Mouse (Mus musculus) bone marrow macrophage, adult 2 months (primary cell): Measurements from ENCODE around the gene 9230104L09Rik. TPM values are rescaled to one million over a fixed set of nuclear protein-coding genes. Genes with fewer than 3 reads are reported as not detected.

Source experiments
- H3K27ac ChIP-seq: 2 replicates; pipeline ENCODE4 v1.5.1; 2012; ENCODE audit warnings: low read depth, low read length; ENCODE audit not compliant: insufficient read depth
- H3K4me1 ChIP-seq: 2 replicates; pipeline ENCODE4 v1.6.1; 2012; ENCODE audit warnings: low read length; ENCODE audit not compliant: control insufficient read depth, insufficient read depth
- H3K4me3 ChIP-seq: 2 replicates; pipeline ENCODE4 v1.5.1; 2012; ENCODE audit warnings: mild to moderate bottlenecking, low read length, moderate library complexity; ENCODE audit not compliant: insufficient read depth
- CTCF ChIP-seq: IDR thresholded peaks from 2 replicates; pipeline ENCODE4 v1.5.1; 2012; ENCODE audit warnings: low read depth, mild to moderate bottlenecking, low read length, moderate library complexity
- POLR2A ChIP-seq: IDR thresholded peaks from 2 replicates; pipeline ENCODE4 v1.6.1; 2012; ENCODE audit warnings: mild to moderate bottlenecking, low read depth, low read length, borderline replicate concordance
- polyA plus RNA-seq: library from polyadenylated mRNA; stranded (reverse); fragments of >200 nt; gene quantifications from 2 replicates; pipeline ENCODE4 v1.2.4, GENCODE M21; 2012; ENCODE audit not compliant: missing spikeins, insufficient read depth, insufficient read length

The 9230104L09Rik gene
- polyA plus RNA-seq, 1 experiment: not detected

DNA sequence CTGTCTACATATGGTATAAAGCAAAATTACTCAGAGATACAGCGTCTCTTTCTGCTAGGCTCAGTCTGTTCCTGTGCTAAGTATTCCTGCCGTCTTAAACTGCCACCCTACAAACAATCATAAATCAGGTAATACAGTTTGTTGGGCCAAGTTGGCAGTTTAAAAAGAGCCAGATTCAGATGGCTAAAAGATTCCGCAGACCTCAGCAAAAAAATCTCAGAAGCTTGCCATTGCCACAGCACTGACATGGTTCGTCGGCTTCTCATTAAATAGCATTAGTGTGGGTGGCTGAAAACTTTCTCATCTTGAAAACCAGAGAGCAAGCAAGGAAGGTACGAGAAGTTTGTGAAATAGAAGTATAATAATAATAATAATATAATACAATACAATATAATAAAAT lies 58.1 kb downstream of the 9230104L09Rik start:
- H3K4me1 ChIP-seq: no peaks in the 10 kb centered on the region
- H3K27ac ChIP-seq: no peak overlapping the region
- H3K4me3 ChIP-seq: no peak overlapping the region
- TF ChIP-seq POLR2A (no peak), CTCF (no peak)

GRCm38 (mm10) chr2:148801491-148801921 lies 63.3 kb downstream of the 9230104L09Rik start:
- no peaks in the 10 kb centered on the region for H3K4me1 ChIP-seq
- H3K4me3 ChIP-seq: no peak overlapping the region
- no peak for TF ChIP-seq CTCF
- TF ChIP-seq POLR2A: no peak
- H3K27ac ChIP-seq: no peak overlapping the region

GRCm38 (mm10) chr2:148798485-148798884 lies 66.4 kb downstream of the 9230104L09Rik start, which contains the start of gene Cst8:
Cst8 (plus strand) TSS chr2:148798785.
- H3K4me3 ChIP-seq: no peak within 1 kb of the TSS
- TF ChIP-seq POLR2A (no peak), CTCF (no peak)
- H3K4me1 ChIP-seq: no peaks in the 10 kb centered on the region
- H3K27ac ChIP-seq: no peak within 1 kb of the TSS

Other genes with a start within 250 kb of the 9230104L09Rik start
- gene Nxt1, start 192.4 kb downstream of the 9230104L09Rik start, polyA plus RNA-seq: 20.7 and 22.8 TPM in 2 replicates
- 18.5 and 20.2 TPM in 2 replicates for gene Gzf1, start 184.0 kb downstream of the 9230104L09Rik start, polyA plus RNA-seq
- 3.4 and 3.7 TPM in 2 replicates for gene Napb, start 132.6 kb downstream of the 9230104L09Rik start, polyA plus RNA-seq
- not detected in 2 replicates for gene Cstl1, start 114.7 kb downstream of the 9230104L09Rik start, polyA plus RNA-seq
- not detected in 2 replicates for gene Cst11, start 93.5 kb downstream of the 9230104L09Rik start, polyA plus RNA-seq
- gene 8030411F24Rik, start 83.0 kb downstream of the 9230104L09Rik start, polyA plus RNA-seq: not detected in 2 replicates
- gene Cst12, start 75.7 kb downstream of the 9230104L09Rik start, polyA plus RNA-seq: not detected in 2 replicates
- gene Cst8, start 66.3 kb downstream of the 9230104L09Rik start, polyA plus RNA-seq: not detected in 2 replicates
- not detected in 2 replicates for gene Cst13, start 45.0 kb downstream of the 9230104L09Rik start, polyA plus RNA-seq
- gene Cst9, start 29.9 kb downstream of the 9230104L09Rik start, polyA plus RNA-seq: not detected in 2 replicates
- 2,557 and 2,597 TPM in 2 replicates for gene Cst3, start 10.7 kb upstream of the 9230104L09Rik start, polyA plus RNA-seq
- gene Gm1330, start 138.2 kb upstream of the 9230104L09Rik start, polyA plus RNA-seq: not detected in 2 replicates
- not detected in 2 replicates for gene Gm10750, start 152.2 kb upstream of the 9230104L09Rik start, polyA plus RNA-seq